Mouse (Mus musculus): ENCODE measurements around the gene Gm11992. TPM values are rescaled to one million over a fixed set of nuclear protein-coding genes. Genes with fewer than 3 reads are reported as not detected.
A peak's percentile ranks its signal among the peaks of the same experiment; 100 is the strongest.

Gene Gm11992
- polyA plus RNA-seq, 1 experiment from 2014 or later, result 2.4 TPM

GRCm38 (mm10) chr11:9117358-9118049 lies 69.1 kb downstream of the Gm11992 start:
- Histone ChIP-seq H3K9me3 (ENCODE audit: control insufficient read depth, low read length) (no peaks in the 10 kb centered on the region), H3K4me3 (ENCODE audit: low read depth, low read length) (peak overlapping the region; percentile 41), H3K9ac (ENCODE audit: low read depth, low read length) (no peak overlapping the region; the same call in 1 of the 2 replicates), H3K27ac (replicated peaks; ENCODE audit: low read depth, low read length) (0 out of 2 replicates have a peak overlapping the region, but pooled peaks have one; percentile 10), H3K4me1 (ENCODE audit: control insufficient read depth, insufficient read depth, low read length) (peaks cover 17% of the 10 kb centered on the region), H3K36me3 (ENCODE audit: control insufficient read depth, insufficient read depth, low read length) (no peaks in the 10 kb centered on the region), H3K4me2 (ENCODE audit: low read depth, low read length) (peak overlapping the region; percentile 89), H3K27me3 (replicated peaks; ENCODE audit: control insufficient read depth, insufficient read depth, low read length) (peaks cover 60% of the 10 kb centered on the region)
- DNase-seq (ENCODE audit: low spot score) (peak; percentile 34), ATAC-seq (ENCODE audit: low read depth) (peak; percentile 63; the same call in 1 of the 2 replicates)
- 3% methylated on average over 13 of the region's 13 CpGs for WGBS

- ATAC-seq (ENCODE audit: low read depth) (0 out of 2 replicates have a peak, but pooled peaks have one; percentile 10), DNase-seq (ENCODE audit: low spot score) (no peak)
- 2% methylated on average over 7 of the region's 7 CpGs for WGBS
- peaks cover 17% of the 10 kb centered on the region for H3K4me1 ChIP-seq (ENCODE audit: control insufficient read depth, insufficient read depth, low read length)
- H3K36me3 ChIP-seq (ENCODE audit: control insufficient read depth, insufficient read depth, low read length), result no peaks in the 10 kb centered on the region
- peak within 1 kb of the TSS; percentile 51 for H3K9ac ChIP-seq (ENCODE audit: low read depth, low read length)
- H3K4me3 ChIP-seq (ENCODE audit: low read depth, low read length), result peak within 1 kb of the TSS; percentile 41
- peak within 1 kb of the TSS; percentile 89 for H3K4me2 ChIP-seq (ENCODE audit: low read depth, low read length)
- no peaks in the 10 kb centered on the region for H3K9me3 ChIP-seq (ENCODE audit: control insufficient read depth, low read length)
- 0 out of 2 replicates have a peak within 1 kb of the TSS, but pooled peaks have one; percentile 10 for H3K27ac ChIP-seq (replicated peaks; ENCODE audit: low read depth, low read length)
- H3K27me3 ChIP-seq (replicated peaks; ENCODE audit: control insufficient read depth, insufficient read depth, low read length), result peaks cover 60% of the 10 kb centered on the region
These were observed 69.6 kb downstream of the Gm11992 start, which contains the start of gene Upp1 for GRCm38 (mm10) chr11:9118050-9118420. Gene Upp1, plus strand, starts transcription at chr11:9118103.

- Histone ChIP-seq H3K27me3 (replicated peaks; ENCODE audit: control insufficient read depth, insufficient read depth, low read length) (peaks cover 60% of the 10 kb centered on the region), H3K27ac (replicated peaks; ENCODE audit: low read depth, low read length) (no peak overlapping the region)
These were observed 70.2 kb downstream of the Gm11992 start for GRCm38 (mm10) chr11:9118421-9119121.

More at GRCm38 (mm10) chr11:9118421-9119121, 70.2 kb downstream of the Gm11992 start:
- Histone ChIP-seq H3K4me3 (ENCODE audit: low read depth, low read length) (peak overlapping the region; percentile 41), H3K4me2 (ENCODE audit: low read depth, low read length) (peak overlapping the region; percentile 89), H3K4me1 (ENCODE audit: control insufficient read depth, insufficient read depth, low read length) (peaks cover 17% of the 10 kb centered on the region), H3K9me3 (ENCODE audit: control insufficient read depth, low read length) (no peaks in the 10 kb centered on the region), H3K9ac (ENCODE audit: low read depth, low read length) (peak overlapping the region; percentile 51), H3K36me3 (ENCODE audit: control insufficient read depth, insufficient read depth, low read length) (no peaks in the 10 kb centered on the region)
- under 1% methylated on average over 40 of the region's 40 CpGs for WGBS
- ATAC-seq (ENCODE audit: low read depth) (peak; percentile 60), DNase-seq (ENCODE audit: low spot score) (peak; percentile 45)

Other genes starting within 250 kb of the Gm11992 start
- gene Pkd1l1, start 75.3 kb upstream of the Gm11992 start, polyA plus RNA-seq (2014; fragmentation: Nextera tagmentation; extraction: Ambion mirVana), result 0.01 and 0.20 TPM in 2 replicates
- gene Hus1, start 37.4 kb upstream of the Gm11992 start, polyA plus RNA-seq (2014; fragmentation: Nextera tagmentation; extraction: Ambion mirVana), result 11.8 and 13.5 TPM in 2 replicates
- not detected in 2 replicates for gene Sun3, start 397 bp downstream of the Gm11992 start, polyA plus RNA-seq (2014; fragmentation: Nextera tagmentation; extraction: Ambion mirVana)
- gene Upp1, start 69.5 kb downstream of the Gm11992 start, polyA plus RNA-seq (2014; fragmentation: Nextera tagmentation; extraction: Ambion mirVana), result 6.7 and 8.5 TPM in 2 replicates
- gene Abca13, start 143.3 kb downstream of the Gm11992 start, polyA plus RNA-seq (2014; fragmentation: Nextera tagmentation; extraction: Ambion mirVana), result 0.16 and 0.18 TPM in 2 replicates